Mouse (Mus musculus): Measurements from ENCODE around the gene Coq9. TPM values are rescaled to one million over a fixed set of nuclear protein-coding genes. Genes with fewer than 3 reads are reported as not detected.

Gene Coq9
- polyA plus RNA-seq, 1 experiment from 2014 or later, result 79.4 TPM

GRCm38 (mm10) chr8:94801293-94802095 is 36.6 kb upstream of the Coq9 start:
- WGBS, result 44% methylated on average over 14 of the region's 14 CpGs
- 0 out of 2 replicates have a peak, but pooled peaks have one; percentile 16 for ATAC-seq

GRCm38 (mm10) chr8:94802375-94802774 is 35.7 kb upstream of the Coq9 start:
- H3K4me1 ChIP-seq (replicated peaks; ENCODE audit: control insufficient read depth, insufficient read depth, low read length), result no peaks in the 10 kb centered on the region
- H3K36me3 ChIP-seq (ENCODE audit: control insufficient read depth, insufficient read depth), result no peaks in the 10 kb centered on the region
- no peak for TF ChIP-seq CTCF (IDR thresholded peaks at IDR 0.05; ENCODE audit: low read depth)
- no peak overlapping the region for H3K27ac ChIP-seq (ENCODE audit: low read depth, low read length)
- H3K4me3 ChIP-seq (ENCODE audit: low read depth, low read length), result no peak overlapping the region
- H3K4me2 ChIP-seq (replicated peaks; ENCODE audit: low read depth), result no peak overlapping the region
- no peaks in the 10 kb centered on the region for H3K27me3 ChIP-seq (replicated peaks; ENCODE audit: control insufficient read depth, insufficient read depth, low read length)
- no peaks in the 10 kb centered on the region for H3K9me3 ChIP-seq (ENCODE audit: control insufficient read depth)
- ATAC-seq, result no peak; the same call in 1 of the 2 replicates
- no peak overlapping the region for H3K9ac ChIP-seq (ENCODE audit: low read depth, low read length)
- WGBS, result 55% methylated on average over 4 of the region's 4 CpGs

More at GRCm38 (mm10) chr8:94801293-94802095, 36.6 kb upstream of the Coq9 start:
- Histone ChIP-seq H3K4me2 (replicated peaks; ENCODE audit: low read depth) (peak overlapping the region; percentile 49), H3K4me1 (replicated peaks; ENCODE audit: control insufficient read depth, insufficient read depth, low read length) (no peaks in the 10 kb centered on the region), H3K27ac (ENCODE audit: low read depth, low read length) (no peak overlapping the region), H3K27me3 (replicated peaks; ENCODE audit: control insufficient read depth, insufficient read depth, low read length) (no peaks in the 10 kb centered on the region), H3K9me3 (ENCODE audit: control insufficient read depth) (no peaks in the 10 kb centered on the region), H3K4me3 (ENCODE audit: low read depth, low read length) (no peak overlapping the region), H3K9ac (ENCODE audit: low read depth, low read length) (0 out of 2 replicates have a peak overlapping the region, but pooled peaks have one; percentile 22), H3K36me3 (ENCODE audit: control insufficient read depth, insufficient read depth) (no peaks in the 10 kb centered on the region)
- TF ChIP-seq CTCF (IDR thresholded peaks at IDR 0.05; ENCODE audit: low read depth), result peak; percentile 82

GRCm38 (mm10) chr8:94803551-94803950 is 34.6 kb upstream of the Coq9 start:
- Histone ChIP-seq H3K9ac (ENCODE audit: low read depth, low read length) (no peak overlapping the region), H3K27me3 (replicated peaks; ENCODE audit: control insufficient read depth, insufficient read depth, low read length) (no peaks in the 10 kb centered on the region), H3K4me2 (replicated peaks; ENCODE audit: low read depth) (no peak overlapping the region), H3K9me3 (ENCODE audit: control insufficient read depth) (no peaks in the 10 kb centered on the region), H3K36me3 (ENCODE audit: control insufficient read depth, insufficient read depth) (no peaks in the 10 kb centered on the region), H3K4me1 (replicated peaks; ENCODE audit: control insufficient read depth, insufficient read depth, low read length) (no peaks in the 10 kb centered on the region), H3K27ac (ENCODE audit: low read depth, low read length) (no peak overlapping the region), H3K4me3 (ENCODE audit: low read depth, low read length) (no peak overlapping the region)
- WGBS, result 73% methylated on average over 6 of the region's 6 CpGs
- ATAC-seq, result no peak
- no peak for TF ChIP-seq CTCF (IDR thresholded peaks at IDR 0.05; ENCODE audit: low read depth)

- H3K27ac ChIP-seq (ENCODE audit: low read depth, low read length), result no peak overlapping the region
- no peak overlapping the region for H3K9ac ChIP-seq (ENCODE audit: low read depth, low read length)
- no peaks in the 10 kb centered on the region for H3K27me3 ChIP-seq (replicated peaks; ENCODE audit: control insufficient read depth, insufficient read depth, low read length)
- H3K4me1 ChIP-seq (replicated peaks; ENCODE audit: control insufficient read depth, insufficient read depth, low read length), result no peaks in the 10 kb centered on the region
- H3K36me3 ChIP-seq (ENCODE audit: control insufficient read depth, insufficient read depth), result no peaks in the 10 kb centered on the region
- no peak for TF ChIP-seq CTCF (IDR thresholded peaks at IDR 0.05; ENCODE audit: low read depth)
- H3K4me3 ChIP-seq (ENCODE audit: low read depth, low read length), result no peak overlapping the region
- H3K9me3 ChIP-seq (ENCODE audit: control insufficient read depth), result no peaks in the 10 kb centered on the region
- no peak overlapping the region for H3K4me2 ChIP-seq (replicated peaks; ENCODE audit: low read depth)
- ATAC-seq, result no peak
- 58% methylated on average over 10 of the region's 10 CpGs for WGBS
These were observed 33.4 kb upstream of the Coq9 start for GRCm38 (mm10) chr8:94804546-94805340.

GRCm38 (mm10) chr8:94805811-94806210 is 32.3 kb upstream of the Coq9 start:
- 78% methylated on average over 4 of the region's 4 CpGs for WGBS
- no peak overlapping the region for H3K9ac ChIP-seq (ENCODE audit: low read depth, low read length)
- no peaks in the 10 kb centered on the region for H3K9me3 ChIP-seq (ENCODE audit: control insufficient read depth)
- no peak overlapping the region for H3K27ac ChIP-seq (ENCODE audit: low read depth, low read length)
- no peaks in the 10 kb centered on the region for H3K27me3 ChIP-seq (replicated peaks; ENCODE audit: control insufficient read depth, insufficient read depth, low read length)
- ATAC-seq, result no peak
- H3K4me1 ChIP-seq (replicated peaks; ENCODE audit: control insufficient read depth, insufficient read depth, low read length), result no peaks in the 10 kb centered on the region
- H3K4me2 ChIP-seq (replicated peaks; ENCODE audit: low read depth), result no peak overlapping the region
- no peak for TF ChIP-seq CTCF (IDR thresholded peaks at IDR 0.05; ENCODE audit: low read depth)
- no peaks in the 10 kb centered on the region for H3K36me3 ChIP-seq (ENCODE audit: control insufficient read depth, insufficient read depth)
- H3K4me3 ChIP-seq (ENCODE audit: low read depth, low read length), result no peak overlapping the region

GRCm38 (mm10) chr8:94807506-94807905 is 30.6 kb upstream of the Coq9 start:
- no peak for ATAC-seq
- H3K27me3 ChIP-seq (replicated peaks; ENCODE audit: control insufficient read depth, insufficient read depth, low read length), result no peaks in the 10 kb centered on the region
- no peaks in the 10 kb centered on the region for H3K36me3 ChIP-seq (ENCODE audit: control insufficient read depth, insufficient read depth)
- no peak overlapping the region for H3K4me2 ChIP-seq (replicated peaks; ENCODE audit: low read depth)
- no peak overlapping the region for H3K27ac ChIP-seq (ENCODE audit: low read depth, low read length)
- no peaks in the 10 kb centered on the region for H3K4me1 ChIP-seq (replicated peaks; ENCODE audit: control insufficient read depth, insufficient read depth, low read length)
- H3K4me3 ChIP-seq (ENCODE audit: low read depth, low read length), result no peak overlapping the region
- H3K9me3 ChIP-seq (ENCODE audit: control insufficient read depth), result no peaks in the 10 kb centered on the region
- 56% methylated on average over 7 of the region's 7 CpGs for WGBS
- no peak overlapping the region for H3K9ac ChIP-seq (ENCODE audit: low read depth, low read length)
- TF ChIP-seq CTCF (IDR thresholded peaks at IDR 0.05; ENCODE audit: low read depth), result no peak
